Mouse (Mus musculus) neural tube, embryonic 15.5 days (tissue): ENCODE data around the gene Ptpa. TPM values are rescaled to one million over a fixed set of nuclear protein-coding genes. Genes with fewer than 3 reads are reported as not detected.
"Not testable (repeated sequence)": the region's sequence is repeated elsewhere in the genome, so short reads cannot be mapped to it uniquely, and the experiment has no call there.

Source experiments
- ATAC-seq: fragments of 200-750 bp; cut with Nextera tagmentation; 2 replicates; pipeline ENCODE4 v1.8.0; 2017; ENCODE audit warnings: mild to moderate bottlenecking, moderate TSS enrichment, moderate library complexity; ENCODE audit not compliant: low FRiP score
- H3K27ac ChIP-seq: fragments of 300-500 bp; sonication (generic); replicated peaks from 2 replicates; pipeline ENCODE4 v1.5.1; 2015; ENCODE audit warnings: mild to moderate bottlenecking, inconsistent platforms
- H3K27me3 ChIP-seq: fragments of 300-500 bp; sonication (generic); replicated peaks from 2 replicates; pipeline ENCODE4 v1.6.1; 2015; ENCODE audit warnings: inconsistent platforms
- H3K36me3 ChIP-seq: fragments of 300-500 bp; sonication (generic); 2 replicates; pipeline ENCODE4 v1.6.1; 2015; ENCODE audit warnings: inconsistent platforms
- H3K4me1 ChIP-seq: fragments of 300-500 bp; sonication (generic); 2 replicates; pipeline ENCODE4 v1.6.1; 2015; ENCODE audit warnings: inconsistent platforms
- H3K4me2 ChIP-seq: fragments of 300-500 bp; sonication (generic); 2 replicates; pipeline ENCODE4 v1.6.1; 2015; ENCODE audit warnings: inconsistent platforms, mild to moderate bottlenecking, moderate library complexity
- H3K4me3 ChIP-seq: fragments of 300-500 bp; sonication (generic); replicated peaks from 2 replicates; pipeline ENCODE4 v1.5.1; 2015; ENCODE audit warnings: mild to moderate bottlenecking, inconsistent platforms
- H3K9ac ChIP-seq: fragments of 300-500 bp; sonication (generic); replicated peaks from 2 replicates; pipeline ENCODE4 v1.6.1; 2015; ENCODE audit warnings: mild to moderate bottlenecking, inconsistent platforms
- H3K9me3 ChIP-seq: fragments of 300-500 bp; sonication (generic); replicated peaks from 2 replicates; pipeline ENCODE4 v1.6.1; 2016; ENCODE audit warnings: inconsistent platforms
- WGBS: fragments of 180-500 bp; shearing (Covaris S2); methylation state at CpG from one replicate; pipeline ENCODE4 v1.1.7; 2015; ENCODE audit warnings: mixed read lengths; 5-methylcytosine and 5-hydroxymethylcytosine counted together
- polyA plus RNA-seq: library from polyadenylated mRNA; unstranded; fragments of >200 nt; fragmentation: Nextera tagmentation; extraction: Ambion mirVana; gene quantifications from 2 replicates; pipeline ENCODE4 v1.2.1, GENCODE M21; 2015

Ptpa gene
- polyA plus RNA-seq, 1 experiment from 2014 or later: 138 TPM

- 95% methylated on average over 1 of the region's 1 CpGs for WGBS
- ATAC-seq: no peak
Measured at GRCm38 (mm10) chr2:30403870-30404269, 12.0 kb upstream of the Ptpa start.

DNA sequence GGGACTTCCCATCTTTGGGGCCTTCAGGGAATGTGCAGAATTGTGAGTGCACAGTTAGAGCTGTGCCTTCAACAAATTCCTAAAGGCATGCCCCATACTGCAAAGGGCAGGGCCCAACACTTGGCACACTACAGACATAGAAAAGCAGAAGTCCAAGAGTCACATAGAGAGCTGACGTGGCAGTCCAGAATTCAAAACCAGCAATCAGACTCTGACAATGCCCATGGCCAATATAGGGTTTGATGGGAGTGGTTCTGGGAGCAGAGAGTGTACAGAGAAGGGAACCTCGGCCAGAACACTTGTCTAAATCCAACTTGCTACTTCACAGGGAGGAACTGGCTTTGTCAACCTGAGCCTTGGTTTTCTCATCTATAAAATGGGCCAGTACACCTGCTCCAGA is 8.6 kb upstream of the Ptpa start:
- Histone ChIP-seq H3K4me3 (no peak overlapping the region), H3K9me3 (no peaks in the 10 kb centered on the region), H3K4me1 (no peaks in the 10 kb centered on the region), H3K36me3 (peaks cover 87% of the 10 kb centered on the region), H3K27me3 (no peaks in the 10 kb centered on the region), H3K4me2 (no peak overlapping the region), H3K27ac (no peak overlapping the region), H3K9ac (no peak overlapping the region)
- WGBS: 93% methylated on average over 2 of the region's 2 CpGs
- no peak for ATAC-seq

More at GRCm38 (mm10) chr2:30403870-30404269, 12.0 kb upstream of the Ptpa start:
- no peak overlapping the region for H3K4me2 ChIP-seq
- H3K27me3 ChIP-seq: no peaks in the 10 kb centered on the region
- peaks cover 14% of the 10 kb centered on the region for H3K4me1 ChIP-seq
- no peak overlapping the region for H3K4me3 ChIP-seq
- peaks cover 89% of the 10 kb centered on the region for H3K36me3 ChIP-seq
- no peak overlapping the region for H3K9ac ChIP-seq
- no peaks in the 10 kb centered on the region for H3K9me3 ChIP-seq
- no peak overlapping the region for H3K27ac ChIP-seq

GRCm38 (mm10) chr2:30407778-30408177 is 8.1 kb upstream of the Ptpa start:
- Histone ChIP-seq H3K9ac (no peak overlapping the region), H3K27ac (no peak overlapping the region), H3K4me3 (no peak overlapping the region)

DNA sequence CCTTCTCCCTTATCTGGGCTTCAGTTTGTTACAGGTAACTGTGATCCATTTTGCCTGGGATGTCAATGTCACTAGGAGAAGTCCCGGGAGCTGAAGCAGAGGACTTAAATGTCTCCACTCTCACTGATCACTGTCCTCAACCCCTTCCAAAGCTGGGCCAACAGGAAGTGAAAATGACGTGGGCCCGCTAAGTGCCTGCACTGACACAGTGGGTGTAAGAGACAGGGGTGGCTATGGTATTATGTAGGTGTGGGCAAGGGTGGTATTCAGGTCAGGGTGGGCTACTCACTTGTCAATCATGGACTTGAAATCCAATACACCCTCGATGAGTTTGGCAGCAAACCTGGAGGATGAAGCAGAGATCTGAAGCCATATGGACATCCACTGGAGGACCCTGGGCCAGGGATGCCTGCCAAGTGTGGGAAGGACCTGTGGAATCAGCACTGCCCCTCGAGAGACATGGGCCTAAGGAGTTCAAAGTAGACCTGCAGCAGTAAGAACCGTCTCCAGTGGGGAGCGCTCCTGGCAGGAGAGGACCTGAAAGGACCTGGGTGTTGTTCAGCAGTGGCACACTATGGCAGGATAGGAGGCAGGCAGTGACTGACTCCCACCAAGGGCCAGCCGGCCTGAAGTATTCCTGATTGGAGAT is 7.3 kb upstream of the Ptpa start:
- Histone ChIP-seq H3K27ac (no peak overlapping the region), H3K4me3 (no peak overlapping the region), H3K4me1 (peaks cover 12% of the 10 kb centered on the region), H3K9me3 (no peaks in the 10 kb centered on the region), H3K27me3 (no peaks in the 10 kb centered on the region), H3K4me2 (no peak overlapping the region), H3K9ac (no peak overlapping the region), H3K36me3 (peaks cover 83% of the 10 kb centered on the region)
- 92% methylated on average over 8 of the region's 8 CpGs for WGBS
- no peak for ATAC-seq

More at GRCm38 (mm10) chr2:30407778-30408177, 8.1 kb upstream of the Ptpa start:
- 96% methylated on average over 10 of the region's 10 CpGs for WGBS
- no peak overlapping the region for H3K4me2 ChIP-seq
- H3K9me3 ChIP-seq: no peaks in the 10 kb centered on the region
- ATAC-seq: no peak
- no peaks in the 10 kb centered on the region for H3K27me3 ChIP-seq
- H3K36me3 ChIP-seq: peaks cover 87% of the 10 kb centered on the region
- peaks cover 4% of the 10 kb centered on the region for H3K4me1 ChIP-seq

GRCm38 (mm10) chr2:30409454-30410176 is 6.2 kb upstream of the Ptpa start:
- Histone ChIP-seq H3K36me3 (peaks cover 75% of the 10 kb centered on the region), H3K4me2 (no peak overlapping the region), H3K4me1 (peaks cover 23% of the 10 kb centered on the region), H3K4me3 (no peak overlapping the region), H3K27me3 (no peaks in the 10 kb centered on the region), H3K9me3 (no peaks in the 10 kb centered on the region), H3K9ac (no peak overlapping the region), H3K27ac (no peak overlapping the region)
- ATAC-seq: no peak
- 94% methylated on average over 5 of the region's 5 CpGs for WGBS

- peaks cover 41% of the 10 kb centered on the region for H3K36me3 ChIP-seq
- WGBS: 84% methylated on average over 16 of the region's 16 CpGs
- H3K9me3 ChIP-seq: no peaks in the 10 kb centered on the region
- H3K4me3 ChIP-seq: no peak overlapping the region
- ATAC-seq: no peak
- peak overlapping the region; percentile 62 for H3K4me2 ChIP-seq
- 0 out of 2 replicates have a peak overlapping the region, but pooled peaks have one; percentile 88 for H3K9ac ChIP-seq
- H3K4me1 ChIP-seq: peaks cover 45% of the 10 kb centered on the region
- no peak overlapping the region for H3K27ac ChIP-seq
- no peaks in the 10 kb centered on the region for H3K27me3 ChIP-seq
Measured at GRCm38 (mm10) chr2:30413038-30413973, 2.5 kb upstream of the Ptpa start.

GRCm38 (mm10) chr2:30414101-30414500 is 1.7 kb upstream of the Ptpa start:
- Histone ChIP-seq H3K4me2 (peak overlapping the region; percentile 62), H3K9me3 (no peaks in the 10 kb centered on the region), H3K4me3 (peak overlapping the region; percentile 91), H3K27me3 (no peaks in the 10 kb centered on the region), H3K4me1 (peaks cover 53% of the 10 kb centered on the region), H3K27ac (no peak overlapping the region), H3K9ac (peak overlapping the region; percentile 88; the same call in 1 of the 2 replicates), H3K36me3 (peaks cover 33% of the 10 kb centered on the region)
- 89% methylated on average over 4 of the region's 4 CpGs for WGBS
- ATAC-seq: no peak

DNA sequence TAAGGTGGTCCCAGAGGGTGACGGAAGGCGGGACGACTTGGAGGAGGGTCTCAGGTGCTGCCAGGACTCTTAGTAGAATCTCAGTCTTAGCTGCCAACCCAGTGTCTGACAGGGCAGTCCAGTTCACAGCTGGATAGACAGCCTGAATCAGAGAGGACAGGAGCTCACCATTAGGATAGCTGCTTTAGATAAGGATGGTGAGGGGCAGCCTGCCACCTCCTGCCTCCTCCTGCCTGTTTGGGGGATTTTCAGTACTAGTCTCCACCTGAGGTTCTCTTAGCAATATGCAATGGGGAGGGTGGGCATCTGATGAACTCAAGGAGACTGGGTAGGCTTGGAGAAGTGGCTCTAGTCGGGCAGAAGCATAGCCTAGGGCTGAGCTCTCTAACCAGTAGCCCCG is 1.2 kb upstream of the Ptpa start:
- 41% methylated on average over 5 of the region's 5 CpGs for WGBS
- Histone ChIP-seq H3K4me2 (peak overlapping the region; percentile 62), H3K9ac (peak overlapping the region; percentile 88), H3K4me1 (peaks cover 58% of the 10 kb centered on the region), H3K27ac (peak overlapping the region; percentile 98), H3K36me3 (peaks cover 29% of the 10 kb centered on the region), H3K4me3 (peak overlapping the region; percentile 91), H3K27me3 (no peaks in the 10 kb centered on the region), H3K9me3 (no peaks in the 10 kb centered on the region)
- ATAC-seq: no peak; the same call in 1 of the 2 replicates

- ATAC-seq: peak; percentile 89
- Histone ChIP-seq H3K4me1 (peaks cover 58% of the 10 kb centered on the region), H3K36me3 (peaks cover 22% of the 10 kb centered on the region), H3K4me2 (peak within 1 kb of the TSS; percentile 62), H3K4me3 (peak within 1 kb of the TSS; percentile 91), H3K27me3 (no peaks in the 10 kb centered on the region), H3K9me3 (no peaks in the 10 kb centered on the region), H3K9ac (peak within 1 kb of the TSS; percentile 88), H3K27ac (peak within 1 kb of the TSS; percentile 98)
- 1% methylated on average over 52 of the region's 58 CpGs for WGBS
Measured at GRCm38 (mm10) chr2:30415157-30415935, 493 bp upstream of the Ptpa start, which contains the start of gene Crat. Gene Crat, minus strand, starts transcription at chr2:30415813.

GRCm38 (mm10) chr2:30416649-30416965 is 768 bp downstream of the Ptpa start:
- H3K4me2 ChIP-seq: peak overlapping the region; percentile 62
- H3K9ac ChIP-seq: peak overlapping the region; percentile 88
- H3K9me3 ChIP-seq: no peaks in the 10 kb centered on the region
- peaks cover 15% of the 10 kb centered on the region for H3K36me3 ChIP-seq
- H3K27ac ChIP-seq: peak overlapping the region; percentile 98
- H3K4me1 ChIP-seq: peaks cover 63% of the 10 kb centered on the region
- no peak for ATAC-seq
- 0% methylated on average over 7 of the region's 7 CpGs for WGBS
- peak overlapping the region; percentile 91 for H3K4me3 ChIP-seq
- no peaks in the 10 kb centered on the region for H3K27me3 ChIP-seq

- Histone ChIP-seq H3K4me3 (peak overlapping the region; percentile 91), H3K4me2 (peak overlapping the region; percentile 62), H3K4me1 (peaks cover 63% of the 10 kb centered on the region), H3K9ac (peak overlapping the region; percentile 88; the same call in 1 of the 2 replicates)
- H3K27me3 ChIP-seq, H3K27ac ChIP-seq, ATAC-seq, H3K9me3 ChIP-seq, H3K36me3 ChIP-seq: not testable (repeated sequence)
- 84% methylated on average over 6 of the region's 6 CpGs for WGBS
Measured at GRCm38 (mm10) chr2:30417154-30417553, 1.3 kb downstream of the Ptpa start.
